Mouse (Mus musculus) liver, adult 2 months (tissue): ENCODE measurements at regions not wholly inside any gene's neighbourhood (a gene's known extent, or its start where the extent isn't known, plus 50 kb on each side); places are given as distances from the start of the nearest gene placed in this dataset.

Experiments used
- CTCF ChIP-seq: fragments of 200-500 bp; IDR thresholded peaks from 2 replicates; pipeline ENCODE4 v1.5.1; 2011; ENCODE audit warnings: low read depth, low read length, control low read depth
- POLR2A ChIP-seq: fragments of 200-500 bp; IDR thresholded peaks from 2 replicates; pipeline ENCODE4 v1.6.1; 2011; ENCODE audit warnings: low read length, control low read depth; ENCODE audit not compliant: insufficient read depth; ENCODE audit errors: extremely low read depth

- TF ChIP-seq CTCF (no peak), POLR2A (no peak)
These were observed 193.3 kb upstream of the Klf12 start for GRCm38 (mm10) chr14:100477595-100478380.
